Mouse (Mus musculus) frontal cortex, adult 2 months (tissue): ENCODE data around the gene Fxn. TPM values are rescaled to one million over a fixed set of nuclear protein-coding genes. Genes with fewer than 3 reads are reported as not detected.

Experiments
- polyA plus RNA-seq: library from polyadenylated mRNA; depleted of rRNA; stranded (reverse); fragments of >200 nt; gene quantifications from 2 replicates; pipeline ENCODE4 v1.2.3, GENCODE M21; 2012; rRNA removed

Gene Fxn
- polyA plus RNA-seq, 1 experiment, result 9.8 TPM

Other genes starting within 250 kb of the Fxn start
- 17.3 and 17.5 TPM in 2 replicates for gene Fam189a2, start 249.6 kb downstream of the Fxn start, polyA plus RNA-seq
- gene Tjp2, start 55.6 kb downstream of the Fxn start, polyA plus RNA-seq, result 13.8 and 16.2 TPM in 2 replicates
- 25.1 and 25.9 TPM in 2 replicates for gene Fam122a, start 196.8 kb upstream of the Fxn start, polyA plus RNA-seq